Mouse (Mus musculus) megakaryocyte, embryonic 14.5 days (primary cell): ENCODE results near the gene Zfp69.

Source experiments
- FLI1 ChIP-seq: IDR thresholded peaks from 2 replicates; pipeline ENCODE4 v1.6.1; 2012; ENCODE audit warnings: low read length, inconsistent platforms, mixed read lengths
- GATA1 ChIP-seq: IDR thresholded peaks from 3 replicates; pipeline ENCODE4 v1.6.1; 2012; ENCODE audit warnings: mixed read lengths, low read length, inconsistent platforms, borderline replicate concordance

- TF ChIP-seq GATA1: no peak
- no peak for TF ChIP-seq FLI1
Measured at GRCm38 (mm10) chr4:120925386-120925785, 26.1 kb downstream of the Zfp69 start.
